Mouse (Mus musculus) spleen, adult 12 weeks (tissue): Measurements from ENCODE around the gene Arhgap40.
A peak's percentile ranks its signal among the peaks of the same experiment; 100 is the strongest.

ENCODE experiments used
- DNase-seq: peaks from one replicate; pipeline ENCODE4 v3.0.0; 2022; ENCODE audit warnings: low spot score

Arhgap40 gene

GRCm38 (mm10) chr2:158512528-158512927 lies at the start of gene Arhgap40:
Gene Arhgap40 (plus strand): TSS chr2:158512796.
- no peak for DNase-seq

GRCm38 (mm10) chr2:158474159-158474558 lies 38.4 kb upstream of the Arhgap40 start:
- DNase-seq, result no peak

- no peak for DNase-seq
Observed at GRCm38 (mm10) chr2:158477640-158478039, 35.0 kb upstream of the Arhgap40 start.

GRCm38 (mm10) chr2:158498457-158498856 lies 14.1 kb upstream of the Arhgap40 start:
- no peak for DNase-seq

- no peak for DNase-seq
Observed at GRCm38 (mm10) chr2:158501836-158502812, 10.5 kb upstream of the Arhgap40 start, which contains the start of gene Adig. Gene Adig (plus strand): TSS chr2:158502612.

GRCm38 (mm10) chr2:158503226-158503625 lies 9.4 kb upstream of the Arhgap40 start:
- no peak for DNase-seq

GRCm38 (mm10) chr2:158503671-158504070 lies 8.9 kb upstream of the Arhgap40 start:
- DNase-seq, result no peak

GRCm38 (mm10) chr2:158506475-158506874 lies 6.1 kb upstream of the Arhgap40 start:
- DNase-seq, result no peak

GRCm38 (mm10) chr2:158507046-158507445 lies 5.5 kb upstream of the Arhgap40 start:
- DNase-seq, result no peak

- DNase-seq, result no peak
Observed at GRCm38 (mm10) chr2:158510665-158511064, 1.9 kb upstream of the Arhgap40 start.

- no peak for DNase-seq
Observed at GRCm38 (mm10) chr2:158513821-158514336, 1.3 kb downstream of the Arhgap40 start.

- DNase-seq, result no peak
Observed at GRCm38 (mm10) chr2:158518583-158518982, 6.0 kb downstream of the Arhgap40 start.

GRCm38 (mm10) chr2:158519071-158519470 lies 6.5 kb downstream of the Arhgap40 start:
- DNase-seq, result no peak

GRCm38 (mm10) chr2:158519800-158520199 lies 7.2 kb downstream of the Arhgap40 start:
- no peak for DNase-seq

- no peak for DNase-seq
Observed at GRCm38 (mm10) chr2:158523060-158523459, 10.5 kb downstream of the Arhgap40 start.

- DNase-seq, result no peak
Observed at GRCm38 (mm10) chr2:158524129-158524860, 11.7 kb downstream of the Arhgap40 start.

GRCm38 (mm10) chr2:158534090-158534489 lies 21.5 kb downstream of the Arhgap40 start:
- DNase-seq, result no peak

GRCm38 (mm10) chr2:158534559-158534958 lies 22.0 kb downstream of the Arhgap40 start:
- no peak for DNase-seq

- no peak for DNase-seq
Observed at GRCm38 (mm10) chr2:158539433-158540305, 27.1 kb downstream of the Arhgap40 start.

GRCm38 (mm10) chr2:158541286-158541685 lies 28.7 kb downstream of the Arhgap40 start:
- no peak for DNase-seq

GRCm38 (mm10) chr2:158545266-158545665 lies 32.7 kb downstream of the Arhgap40 start:
- no peak for DNase-seq

GRCm38 (mm10) chr2:158546751-158547150 lies 34.2 kb downstream of the Arhgap40 start:
- DNase-seq, result peak; percentile 17
